Mouse (Mus musculus) megakaryocyte, embryonic 14.5 days (primary cell): Measurements from ENCODE around the gene Hsd17b3. TPM values are rescaled to one million over a fixed set of nuclear protein-coding genes. Genes with fewer than 3 reads are reported as not detected.

Experiments used
- H3K27me3 ChIP-seq: replicated peaks from 2 replicates; pipeline ENCODE3; 2012; ENCODE audit warnings: inconsistent platforms
- H3K36me3 ChIP-seq: replicated peaks from 2 replicates; pipeline ENCODE3; 2012; ENCODE audit warnings: low read length, inconsistent platforms, mixed read lengths
- H3K4me1 ChIP-seq: 2 replicates; pipeline ENCODE4 v1.6.1; 2012; ENCODE audit warnings: inconsistent platforms
- H3K4me3 ChIP-seq: replicated peaks from 2 replicates; pipeline ENCODE3; 2012; ENCODE audit warnings: moderate library complexity, mild to moderate bottlenecking, inconsistent platforms
- H3K9me3 ChIP-seq: 2 replicates; pipeline ENCODE4 v1.6.1; 2012; ENCODE audit warnings: inconsistent platforms
- FLI1 ChIP-seq: IDR thresholded peaks from 2 replicates; pipeline ENCODE4 v1.6.1; 2012; ENCODE audit warnings: low read length, inconsistent platforms, mixed read lengths
- GATA1 ChIP-seq: IDR thresholded peaks from 3 replicates; pipeline ENCODE4 v1.6.1; 2012; ENCODE audit warnings: mixed read lengths, low read length, inconsistent platforms, borderline replicate concordance
- polyA plus RNA-seq: library from polyadenylated mRNA; stranded (reverse); fragments of >175 nt; gene quantifications from 2 replicates; pipeline ENCODE4 v1.2.3, GENCODE M21; 2012; ENCODE audit warnings: low replicate concordance; ENCODE audit not compliant: insufficient read depth

Gene Hsd17b3
- polyA plus RNA-seq, 1 experiment: not detected

- Histone ChIP-seq H3K4me1 (no peaks in the 10 kb centered on the region), H3K4me3 (no peak overlapping the region), H3K9me3 (peaks cover 25% of the 10 kb centered on the region), H3K36me3 (no peaks in the 10 kb centered on the region), H3K27me3 (no peaks in the 10 kb centered on the region)
- TF ChIP-seq GATA1: no peak
- TF ChIP-seq FLI1: no peak
These were observed 38.1 kb downstream of the Hsd17b3 start for GRCm38 (mm10) chr13:64050895-64051294.

GRCm38 (mm10) chr13:64049535-64049934 is 39.5 kb downstream of the Hsd17b3 start:
- TF ChIP-seq FLI1 (no peak), GATA1 (no peak)
- Histone ChIP-seq H3K9me3 (peaks cover 21% of the 10 kb centered on the region), H3K4me1 (no peaks in the 10 kb centered on the region), H3K36me3 (no peaks in the 10 kb centered on the region), H3K27me3 (no peaks in the 10 kb centered on the region), H3K4me3 (no peak overlapping the region)

DNA sequence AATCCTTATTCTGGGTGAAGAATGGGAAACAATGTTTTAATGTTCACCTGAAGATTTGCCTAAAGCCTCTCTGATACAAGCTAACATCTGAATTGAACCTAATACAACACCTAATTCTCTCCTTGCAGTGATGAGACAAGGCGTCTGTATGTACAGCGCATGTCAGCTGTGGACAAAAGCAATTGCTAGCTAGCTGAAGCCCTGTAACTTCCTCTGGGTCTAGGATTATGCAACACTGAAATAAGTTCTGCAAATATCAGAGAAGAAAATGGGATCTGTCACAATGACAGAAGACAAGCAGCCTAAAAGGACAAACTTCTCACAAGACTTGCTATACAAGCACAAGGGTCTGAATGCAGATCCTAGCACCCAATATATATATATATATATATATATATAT is 40.6 kb downstream of the Hsd17b3 start:
- peaks cover 14% of the 10 kb centered on the region for H3K9me3 ChIP-seq
- no peaks in the 10 kb centered on the region for H3K36me3 ChIP-seq
- no peak overlapping the region for H3K4me3 ChIP-seq
- no peaks in the 10 kb centered on the region for H3K27me3 ChIP-seq
- H3K4me1 ChIP-seq: no peaks in the 10 kb centered on the region
- TF ChIP-seq FLI1: no peak
- TF ChIP-seq GATA1: no peak

- TF ChIP-seq GATA1: no peak
- TF ChIP-seq FLI1: no peak
- peaks cover 8% of the 10 kb centered on the region for H3K9me3 ChIP-seq
- no peak overlapping the region for H3K4me3 ChIP-seq
- no peaks in the 10 kb centered on the region for H3K4me1 ChIP-seq
- H3K27me3 ChIP-seq: peaks cover 16% of the 10 kb centered on the region
- no peaks in the 10 kb centered on the region for H3K36me3 ChIP-seq
These were observed 49.1 kb downstream of the Hsd17b3 start for GRCm38 (mm10) chr13:64039976-64040375.

GRCm38 (mm10) chr13:64038114-64038513 is 50.9 kb downstream of the Hsd17b3 start:
- H3K9me3 ChIP-seq: peaks cover 8% of the 10 kb centered on the region
- TF ChIP-seq FLI1 (no peak), GATA1 (no peak)
- H3K27me3 ChIP-seq: peaks cover 26% of the 10 kb centered on the region
- H3K4me3 ChIP-seq: no peak overlapping the region
- no peaks in the 10 kb centered on the region for H3K36me3 ChIP-seq
- H3K4me1 ChIP-seq: no peaks in the 10 kb centered on the region

GRCm38 (mm10) chr13:64036079-64037011 is 52.7 kb downstream of the Hsd17b3 start:
- Histone ChIP-seq H3K4me1 (no peaks in the 10 kb centered on the region), H3K4me3 (no peak overlapping the region), H3K9me3 (peaks cover 8% of the 10 kb centered on the region), H3K36me3 (no peaks in the 10 kb centered on the region), H3K27me3 (peaks cover 29% of the 10 kb centered on the region)
- TF ChIP-seq FLI1 (no peak), GATA1 (no peak)

DNA sequence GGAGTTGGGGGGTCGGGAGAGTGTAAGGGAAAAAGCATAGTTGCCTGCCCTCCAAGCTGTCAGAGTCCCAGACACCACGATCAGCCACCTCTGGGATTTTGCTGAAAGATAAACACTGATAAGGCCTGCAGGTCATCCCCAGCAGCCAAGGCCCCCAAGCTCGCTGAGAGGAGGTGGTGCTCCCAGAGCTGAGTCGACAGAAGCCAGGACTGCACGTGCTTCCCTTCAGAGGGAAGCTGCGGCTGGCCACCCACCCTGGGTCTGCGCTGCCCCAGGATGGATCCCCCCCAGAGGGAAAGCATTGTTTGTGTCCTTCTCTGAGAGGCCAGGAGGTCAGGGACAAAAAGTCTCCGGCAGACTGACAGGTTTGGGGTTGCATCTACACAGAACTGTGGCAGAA is 54.0 kb downstream of the Hsd17b3 start:
- Histone ChIP-seq H3K4me1 (no peaks in the 10 kb centered on the region), H3K9me3 (no peaks in the 10 kb centered on the region), H3K36me3 (no peaks in the 10 kb centered on the region)

DNA sequence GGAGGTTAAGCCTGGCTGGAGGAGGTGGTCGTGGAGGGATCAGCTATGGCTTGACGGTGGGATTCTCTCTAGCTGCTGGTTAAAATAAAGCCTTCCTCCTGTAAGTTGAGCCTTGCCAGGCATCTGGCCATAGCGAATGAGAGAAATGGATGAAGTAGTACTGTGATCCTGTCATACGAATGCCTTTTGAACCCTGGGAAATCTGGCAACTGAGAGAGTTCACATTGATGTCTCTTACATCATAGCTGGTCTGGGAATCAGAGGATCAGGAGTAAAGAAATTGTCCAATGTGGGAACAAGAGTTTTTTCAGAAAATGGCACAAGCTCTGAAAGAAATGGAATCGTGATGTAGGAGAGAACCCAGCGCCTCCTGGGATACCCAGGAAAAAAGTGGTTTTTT is 55.1 kb downstream of the Hsd17b3 start:
- no peaks in the 10 kb centered on the region for H3K36me3 ChIP-seq
- no peaks in the 10 kb centered on the region for H3K4me1 ChIP-seq
- no peaks in the 10 kb centered on the region for H3K9me3 ChIP-seq
- no peak for TF ChIP-seq FLI1
- TF ChIP-seq GATA1: no peak
- peaks cover 28% of the 10 kb centered on the region for H3K27me3 ChIP-seq
- H3K4me3 ChIP-seq: no peak overlapping the region

More for the DNA sequence above, 54.0 kb downstream of the Hsd17b3 start:
- no peak for TF ChIP-seq GATA1
- no peak for TF ChIP-seq FLI1
- Histone ChIP-seq H3K4me3 (no peak overlapping the region), H3K27me3 (peaks cover 29% of the 10 kb centered on the region)

DNA sequence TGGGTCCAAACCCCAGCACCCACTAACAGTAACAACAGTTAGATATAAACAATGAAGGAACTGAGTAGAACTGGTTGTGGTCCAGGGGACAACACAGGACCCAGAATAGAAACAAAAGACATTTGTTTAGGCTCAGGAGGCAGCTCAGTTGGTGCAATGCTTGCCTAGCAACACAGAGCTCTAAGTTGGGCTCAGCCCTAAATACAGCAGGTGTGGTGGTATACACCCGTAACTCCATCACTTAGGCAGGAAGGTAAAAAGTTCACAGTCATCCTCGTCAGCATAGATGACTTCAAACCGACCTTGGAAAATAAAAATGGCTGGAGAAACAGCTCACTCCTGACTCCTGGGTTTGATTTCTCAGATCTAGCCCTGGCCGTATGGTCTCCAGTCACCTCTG is 55.8 kb downstream of the Hsd17b3 start:
- Histone ChIP-seq H3K36me3 (no peaks in the 10 kb centered on the region), H3K4me3 (no peak overlapping the region), H3K9me3 (no peaks in the 10 kb centered on the region), H3K27me3 (peaks cover 26% of the 10 kb centered on the region), H3K4me1 (no peaks in the 10 kb centered on the region)
- no peak for TF ChIP-seq FLI1
- TF ChIP-seq GATA1: no peak

DNA sequence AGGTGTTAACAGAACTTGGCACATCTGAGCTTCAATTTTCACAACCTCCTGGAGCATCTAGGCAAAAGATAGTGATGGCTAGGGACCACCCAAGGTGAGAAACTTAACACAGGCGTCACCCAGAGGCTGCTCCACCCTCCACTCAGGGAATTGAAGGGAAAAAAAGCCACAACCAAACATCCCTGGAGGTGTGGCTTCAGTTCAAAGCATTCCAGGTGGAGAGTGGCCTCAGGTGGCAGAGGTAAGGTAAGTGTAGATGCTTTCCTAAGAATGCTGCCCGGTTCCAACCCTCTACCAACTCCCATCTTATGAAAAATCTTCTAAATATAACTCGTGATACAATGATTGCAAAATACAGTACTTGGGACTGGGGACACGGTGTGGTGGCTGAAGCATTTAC is 57.8 kb downstream of the Hsd17b3 start:
- H3K36me3 ChIP-seq: no peaks in the 10 kb centered on the region
- peaks cover 20% of the 10 kb centered on the region for H3K27me3 ChIP-seq
- H3K4me1 ChIP-seq: no peaks in the 10 kb centered on the region
- no peaks in the 10 kb centered on the region for H3K9me3 ChIP-seq
- TF ChIP-seq FLI1: no peak
- TF ChIP-seq GATA1: no peak
- H3K4me3 ChIP-seq: no peak overlapping the region

DNA sequence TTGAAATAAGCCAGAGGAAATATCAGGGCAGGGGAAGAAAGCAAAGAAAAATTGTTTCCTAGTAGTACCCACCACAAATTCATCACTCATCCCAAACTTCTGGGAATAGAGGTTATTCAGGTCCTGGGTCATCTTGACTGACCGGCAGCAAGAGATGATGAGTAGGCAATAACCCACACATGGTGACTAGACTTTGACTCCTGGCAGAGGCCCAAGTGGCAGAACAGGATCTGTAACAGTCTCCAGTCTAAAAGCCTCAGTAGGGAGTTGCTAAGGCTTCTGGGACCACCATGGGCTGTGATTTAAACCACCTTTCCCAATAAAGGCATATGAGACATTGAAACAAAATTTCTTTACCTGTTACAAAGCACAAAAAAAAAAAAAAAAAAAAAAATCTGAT is 58.2 kb downstream of the Hsd17b3 start:
- Histone ChIP-seq H3K36me3 (no peaks in the 10 kb centered on the region), H3K9me3 (no peaks in the 10 kb centered on the region), H3K4me1 (no peaks in the 10 kb centered on the region), H3K4me3 (no peak overlapping the region), H3K27me3 (peaks cover 20% of the 10 kb centered on the region)
- TF ChIP-seq GATA1: no peak
- TF ChIP-seq FLI1: no peak
